Mouse (Mus musculus): ENCODE data around the gene Tmtc4.

GRCm38 (mm10) chr14:123001391-123001790 lies 17.6 kb upstream of the Tmtc4 start:
- TF ChIP-seq GATA1 (IDR thresholded peaks at IDR 0.05; ENCODE audit: borderline replicate concordance, low read length) (no peak), FLI1 (IDR thresholded peaks at IDR 0.05; ENCODE audit: low read length) (no peak)
